Mouse (Mus musculus) ES-E14 (cell line): Measurements from ENCODE around the gene Crhr1.

Source experiments
- MAFK ChIP-seq: IDR thresholded peaks from 2 replicates; pipeline ENCODE4 v1.6.1; 2014; ENCODE audit warnings: mild to moderate bottlenecking, low read depth, low read length, inconsistent platforms; ENCODE audit not compliant: insufficient read depth
- ZC3H11A ChIP-seq: IDR thresholded peaks from 2 replicates; pipeline ENCODE4 v1.6.1; 2012; ENCODE audit warnings: low read depth, mild to moderate bottlenecking, inconsistent platforms, low read length, borderline replicate concordance
- ZNF384 ChIP-seq: IDR thresholded peaks from 2 replicates; pipeline ENCODE4 v1.6.1; 2012; ENCODE audit warnings: low read depth, low read length, inconsistent platforms

GRCm38 (mm10) chr11:104195791-104196190 is 63.1 kb downstream of the Crhr1 start:
- TF ChIP-seq ZNF384 = no peak
- TF ChIP-seq MAFK = no peak
- peak; percentile 98 for TF ChIP-seq ZC3H11A
